Mouse (Mus musculus) urinary bladder, postnatal 10 days (tissue): ENCODE data around the gene Chadl.
"Not testable (repeated sequence)": the region's sequence is repeated elsewhere in the genome, so short reads cannot be mapped to it uniquely, and the experiment has no call there.

Experiments
- DNase-seq: peaks from one replicate; pipeline ENCODE4 v3.0.0; 2022; ENCODE audit warnings: low spot score

Chadl gene

DNA sequence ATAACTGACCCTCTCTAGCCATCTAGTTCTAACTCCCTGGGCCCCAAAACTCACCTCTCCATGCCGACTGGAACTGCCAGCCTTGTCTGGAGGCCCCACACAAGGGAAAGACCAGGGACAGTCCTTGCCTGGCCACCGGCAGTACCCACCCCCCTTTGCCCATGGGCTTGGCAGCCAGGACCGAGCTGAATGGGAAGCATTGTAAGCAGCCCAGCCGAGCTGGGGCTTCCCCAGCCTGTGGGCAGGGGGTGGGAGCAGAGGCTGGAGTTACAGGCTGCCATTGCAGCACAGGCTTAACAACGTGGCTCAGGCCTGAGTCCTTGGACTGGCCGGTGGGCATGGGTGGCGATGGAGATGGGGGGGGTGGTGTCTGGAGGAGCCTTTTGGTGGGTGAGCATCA, at the start of gene Chadl:
Gene Chadl (minus strand): TSS at position 113 of the 400 bp plus-strand sequence.
- no peak for DNase-seq

DNA sequence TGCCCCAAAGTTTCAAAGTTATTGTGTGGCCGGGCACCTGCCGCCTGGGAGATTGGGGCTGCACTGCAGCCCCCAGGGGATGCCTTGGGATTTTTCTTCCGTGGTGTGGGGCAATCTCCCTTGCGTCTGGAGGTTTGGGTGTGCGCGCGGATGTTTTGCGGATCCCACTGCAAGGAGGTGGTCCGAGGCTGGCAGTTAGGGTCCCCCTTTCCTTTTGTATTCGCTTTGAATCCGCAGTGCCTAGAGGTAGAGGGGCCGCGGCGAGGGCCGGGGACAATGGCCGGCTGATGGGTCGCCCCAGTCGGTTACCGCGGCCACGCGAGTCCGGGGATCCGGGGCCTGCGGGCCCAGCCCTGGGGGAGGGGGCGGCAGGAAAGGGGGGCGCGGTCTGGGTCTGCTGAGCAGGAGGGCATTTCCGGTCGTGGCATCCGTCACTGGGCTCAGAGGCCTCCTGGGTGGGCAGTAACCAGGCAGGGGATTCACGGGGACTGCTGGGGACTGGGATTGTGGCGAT, 48.6 kb upstream of the Chadl start:
- DNase-seq: no peak

DNA sequence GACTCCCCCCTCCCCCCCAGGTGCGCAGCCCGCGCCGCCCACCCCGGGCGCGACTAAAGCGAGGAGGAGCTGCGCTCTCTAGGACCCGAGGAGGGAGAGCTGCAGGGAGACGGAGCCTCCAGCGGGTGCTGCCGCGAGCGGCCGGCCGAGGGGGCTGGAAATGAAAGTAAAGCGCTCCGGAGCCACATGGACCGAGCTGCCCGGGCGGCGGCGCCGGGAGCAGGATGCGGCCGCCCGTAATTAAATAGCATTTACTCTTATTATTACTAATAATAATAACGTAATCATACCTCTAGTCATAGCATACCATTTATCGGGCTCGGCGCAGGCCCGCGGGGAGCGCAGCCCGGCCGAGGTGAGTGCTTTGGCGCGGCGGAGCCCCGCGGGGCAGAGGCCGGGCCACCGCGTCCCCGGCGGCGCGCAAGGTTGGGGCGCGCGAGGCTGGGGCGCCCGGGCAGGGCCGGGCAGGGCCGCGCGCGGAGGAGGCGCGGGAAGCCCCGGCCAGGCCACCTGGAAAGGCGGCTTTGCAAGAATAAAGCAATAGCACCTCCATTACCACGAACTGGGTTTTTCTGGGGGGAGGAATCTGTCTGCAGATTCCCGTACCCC, 48.0 kb upstream of the Chadl start, which contains the start of the genes Zc3h7b and Rangap1:
Gene Zc3h7b (plus strand): TSS at position 66 of the 609 bp plus-strand sequence.
Gene Rangap1 (minus strand): TSS at position 539 of the 609 bp plus-strand sequence.
- DNase-seq: no peak

DNA sequence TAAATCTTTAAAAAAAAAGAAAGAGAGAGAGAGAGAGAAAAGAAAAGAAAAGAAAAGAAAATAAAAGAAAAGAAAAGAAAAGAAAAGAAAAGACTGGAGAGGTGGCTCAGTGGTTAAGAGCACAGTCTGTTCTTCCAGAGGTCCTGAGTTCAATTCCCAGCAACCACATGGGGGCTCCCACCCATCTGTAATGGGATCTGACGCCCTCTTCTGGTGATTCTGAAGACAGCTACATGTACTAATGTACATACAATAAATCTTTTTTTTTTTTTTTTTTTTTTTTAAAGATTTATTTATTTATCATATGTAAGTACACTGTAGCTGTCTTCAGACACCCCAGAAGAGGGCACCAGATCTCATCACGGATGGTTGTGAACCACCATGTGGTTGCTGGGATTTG, 45.3 kb upstream of the Chadl start:
- DNase-seq: not testable (repeated sequence)

DNA sequence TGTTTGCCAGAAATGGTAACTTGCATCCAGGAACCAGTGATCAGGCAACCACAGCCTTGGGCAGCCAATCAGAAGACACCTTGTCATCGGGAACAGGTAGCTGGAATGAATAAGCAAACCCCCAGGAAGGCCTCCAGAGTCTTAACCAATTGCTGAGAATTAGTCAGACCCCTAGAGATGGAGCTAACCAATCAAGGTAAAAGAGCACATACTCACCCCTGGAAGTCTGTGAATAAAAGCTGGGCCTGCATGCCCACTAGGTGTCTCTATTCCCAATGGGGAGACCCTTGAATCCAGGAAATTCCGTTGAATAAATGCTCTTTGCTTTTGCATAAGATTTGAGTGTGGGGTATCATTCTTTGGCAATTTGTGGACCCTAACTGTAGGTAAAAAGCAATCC, 42.8 kb upstream of the Chadl start:
- no peak for DNase-seq

DNA sequence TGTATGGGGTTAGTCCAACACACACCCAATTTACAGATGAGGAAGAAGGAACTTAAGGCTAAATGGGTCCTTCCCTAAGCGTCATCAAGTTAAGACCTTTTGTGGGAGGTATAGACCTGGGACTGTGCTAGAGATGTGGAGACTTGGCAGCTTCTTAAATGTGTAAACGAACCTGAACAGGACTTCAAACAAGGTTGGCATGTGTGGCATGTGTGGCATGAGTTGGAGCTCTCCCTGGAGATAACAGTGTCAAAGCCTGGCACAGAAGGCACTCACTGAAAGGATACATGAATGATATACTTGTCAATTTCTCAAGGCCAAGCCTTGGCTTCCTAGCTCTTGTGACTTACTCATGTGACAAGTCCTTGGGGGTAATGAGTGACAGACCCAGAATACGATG, 42.2 kb upstream of the Chadl start:
- no peak for DNase-seq

DNA sequence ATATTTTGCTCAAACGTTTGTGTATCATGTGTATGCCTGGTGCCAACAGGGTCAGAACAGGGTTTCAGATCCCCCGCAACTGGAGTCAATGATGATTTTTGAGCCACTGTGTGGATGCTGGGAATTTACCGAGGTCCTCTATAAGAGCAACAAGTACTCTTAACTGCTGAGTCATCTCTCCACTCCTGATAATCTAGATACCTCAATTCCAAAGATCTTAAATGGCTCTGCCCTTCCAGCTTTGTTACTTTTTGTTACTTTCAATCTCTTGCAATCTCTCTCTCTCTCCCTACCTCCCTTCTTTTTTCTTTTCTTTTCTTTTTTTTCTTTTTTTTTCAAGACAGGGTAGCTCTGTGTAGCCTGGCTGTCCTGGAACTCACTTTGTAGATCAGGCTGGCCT, 38.0 kb upstream of the Chadl start:
- DNase-seq: no peak

DNA sequence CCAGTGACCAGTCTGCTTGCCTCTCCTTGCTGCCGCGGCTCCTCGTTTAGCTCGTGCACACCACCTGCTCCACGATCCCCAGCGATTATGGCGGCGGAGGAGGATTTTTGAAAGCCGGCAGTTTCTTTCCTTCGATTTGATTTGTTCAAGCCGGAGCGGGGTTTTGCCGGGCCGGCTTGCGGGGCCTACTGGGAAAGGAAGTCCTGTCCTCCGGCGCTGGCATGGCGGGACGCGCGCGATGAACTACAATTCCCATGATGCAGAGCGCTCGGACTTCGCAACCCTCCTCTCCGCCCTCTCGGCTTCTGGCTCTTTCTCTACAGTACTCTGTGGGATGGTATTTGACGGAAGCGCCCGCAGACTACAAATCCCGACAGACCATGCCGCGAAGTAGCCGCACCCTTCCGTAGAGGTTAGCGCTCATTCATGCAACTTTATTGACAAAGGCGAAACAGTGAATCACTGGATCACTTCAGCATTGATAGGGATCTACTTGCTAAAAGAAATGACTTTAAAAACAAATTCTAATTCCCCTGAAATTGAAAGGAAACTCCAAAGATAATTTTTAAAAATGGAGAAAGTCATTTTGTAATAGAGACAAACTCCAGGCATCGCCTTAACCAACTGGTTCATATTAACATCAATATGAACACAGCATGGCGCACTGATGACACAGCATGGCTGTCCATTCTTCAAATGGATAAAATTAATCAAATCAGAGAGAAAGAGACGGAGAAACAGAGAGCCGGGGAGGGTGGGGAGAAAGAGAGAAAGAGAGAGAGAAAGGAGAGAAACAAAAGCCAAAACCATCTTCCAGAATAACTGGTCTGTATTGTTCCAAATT, 32.9 kb upstream of the Chadl start:
- DNase-seq: peak; percentile 84

DNA sequence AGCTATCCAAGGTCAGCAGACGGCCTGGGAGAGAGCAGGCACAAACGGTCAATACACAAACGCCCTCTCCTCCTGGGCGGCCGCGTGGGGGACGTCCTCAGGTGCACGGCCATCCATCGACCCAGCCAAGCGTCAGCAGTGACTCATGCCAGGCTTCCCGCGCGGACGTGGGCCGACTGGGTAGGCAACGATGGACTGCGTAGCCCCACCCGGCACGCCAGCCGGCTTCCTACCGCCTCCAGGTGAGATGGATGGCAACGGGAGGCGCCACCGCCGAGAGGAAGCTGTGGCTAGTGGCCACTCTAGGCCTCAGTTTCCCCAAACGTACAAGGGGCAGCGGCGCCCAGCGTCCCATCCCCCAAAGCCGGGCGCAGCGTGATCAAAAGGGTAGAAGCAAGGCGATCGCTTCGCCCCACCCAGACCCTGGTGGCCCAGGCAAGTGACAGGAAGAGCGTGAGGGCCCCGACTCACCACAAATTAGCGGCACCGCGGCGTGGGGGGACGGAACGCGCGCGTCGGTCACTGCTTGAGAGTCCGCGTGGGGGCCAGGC, 32.2 kb upstream of the Chadl start:
- DNase-seq: no peak

DNA sequence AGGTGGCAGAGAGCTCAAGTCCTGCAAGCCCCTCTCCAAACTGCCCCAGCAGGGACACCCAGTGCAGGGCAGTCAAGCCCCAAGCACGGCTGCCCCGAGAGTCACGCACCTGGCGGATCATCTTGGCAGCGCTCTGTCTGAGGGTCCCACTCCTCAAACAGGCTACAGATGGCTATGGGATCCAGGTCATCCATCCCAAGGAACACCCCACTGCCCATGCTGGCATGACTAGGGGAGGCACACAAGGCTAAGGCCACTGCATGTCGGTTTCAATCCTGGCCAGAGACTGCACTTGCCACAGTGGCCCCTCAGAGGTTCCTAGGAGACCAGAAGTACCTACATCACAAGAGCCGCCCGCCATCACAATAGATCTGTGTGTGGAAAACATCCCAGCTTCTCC, 28.9 kb upstream of the Chadl start:
- DNase-seq: no peak

DNA sequence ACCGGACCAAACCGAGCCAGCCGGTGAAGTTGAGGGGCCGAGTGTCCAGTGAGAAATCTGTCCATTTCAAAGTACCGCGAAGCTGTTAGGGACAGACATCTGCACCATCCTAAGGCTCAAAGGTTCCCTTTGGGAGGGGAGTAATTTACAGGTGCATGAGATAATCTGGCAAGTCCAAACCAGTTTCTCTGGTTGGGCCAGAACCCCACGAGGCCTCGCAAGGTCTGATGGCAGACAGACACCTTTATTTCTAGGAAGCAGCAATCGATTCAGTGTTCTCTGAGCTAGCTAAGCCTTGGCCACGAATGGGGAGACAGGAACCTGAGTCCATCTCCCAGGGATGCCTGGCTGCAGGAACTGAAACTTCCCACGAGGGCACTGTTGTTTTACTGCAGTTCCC, 26.6 kb upstream of the Chadl start:
- DNase-seq: no peak

DNA sequence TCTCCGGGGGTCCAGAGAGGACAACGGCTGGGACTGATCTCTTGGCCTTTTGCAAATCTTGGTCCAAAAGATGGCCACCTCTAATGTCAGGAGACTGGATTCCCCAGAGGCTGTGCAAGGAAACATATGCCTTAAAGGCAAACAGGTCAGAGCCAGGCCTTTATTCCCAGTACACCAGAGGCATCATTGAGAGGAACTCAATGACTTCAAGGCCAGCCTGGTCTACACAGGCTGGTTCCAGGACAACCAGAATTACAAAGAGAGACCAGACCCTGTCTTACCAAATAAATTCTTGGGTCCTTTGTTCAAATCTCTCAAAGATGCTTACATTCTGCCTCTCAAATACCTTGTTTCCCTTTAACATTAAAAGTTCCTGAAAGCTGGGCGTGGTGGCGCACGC, 25.3 kb upstream of the Chadl start:
- no peak for DNase-seq

DNA sequence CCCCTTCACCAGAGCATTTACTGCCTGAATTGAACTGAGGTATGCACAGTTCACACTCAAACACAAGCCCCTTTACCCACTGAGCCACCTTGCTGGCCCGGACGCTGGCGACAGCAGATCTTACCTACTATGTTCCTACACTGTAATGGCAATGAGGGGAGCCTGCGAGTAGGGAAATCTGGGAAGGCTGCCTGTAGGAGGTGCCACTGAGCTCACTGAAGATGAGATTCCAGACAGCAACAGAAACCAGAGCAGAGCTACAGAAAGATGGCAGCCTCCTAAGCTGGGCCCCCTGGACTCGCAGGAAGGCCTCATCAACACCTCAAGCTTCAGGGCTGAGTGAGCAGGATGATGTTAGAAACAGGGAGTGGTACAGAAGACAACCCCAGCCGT, 22.0 kb upstream of the Chadl start:
- DNase-seq: no peak

DNA sequence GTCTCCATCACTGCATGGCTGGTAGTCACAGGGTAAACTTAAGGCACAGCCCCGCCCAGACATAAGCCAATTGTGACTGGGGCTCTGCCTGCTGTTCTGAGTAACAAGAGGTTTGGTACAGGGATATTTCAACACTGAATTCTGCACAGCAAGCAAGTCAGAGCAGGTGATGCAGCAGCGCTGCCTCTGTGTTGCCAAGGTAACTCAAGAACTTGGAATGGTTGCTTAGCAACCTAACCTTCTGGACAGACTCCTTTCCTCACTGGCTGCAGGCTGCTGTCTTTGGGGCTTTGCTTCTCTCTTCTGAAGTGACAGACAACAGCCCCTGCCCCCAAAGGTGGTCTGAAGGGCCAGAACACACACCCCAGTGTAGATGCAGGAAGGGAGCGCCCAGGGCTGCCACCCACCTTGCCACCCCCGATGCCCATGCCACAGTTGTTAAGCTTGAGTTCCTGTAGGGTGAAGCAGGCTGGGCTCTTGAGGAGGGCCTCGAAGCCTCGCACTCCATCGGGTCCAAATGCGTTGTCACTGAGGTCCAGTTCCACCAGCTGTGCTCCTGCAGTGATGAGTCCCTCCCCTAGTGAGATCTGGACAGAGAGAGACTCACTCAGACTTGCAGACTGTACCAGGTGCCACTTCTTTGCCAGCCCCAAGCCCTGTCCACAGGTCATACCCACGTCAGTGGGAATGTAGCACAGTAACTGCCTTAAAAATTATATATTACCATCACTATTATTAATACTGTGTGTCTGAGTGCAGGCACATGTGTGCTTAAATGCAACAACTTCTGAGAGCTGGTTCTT, 21.4 kb upstream of the Chadl start:
- no peak for DNase-seq

DNA sequence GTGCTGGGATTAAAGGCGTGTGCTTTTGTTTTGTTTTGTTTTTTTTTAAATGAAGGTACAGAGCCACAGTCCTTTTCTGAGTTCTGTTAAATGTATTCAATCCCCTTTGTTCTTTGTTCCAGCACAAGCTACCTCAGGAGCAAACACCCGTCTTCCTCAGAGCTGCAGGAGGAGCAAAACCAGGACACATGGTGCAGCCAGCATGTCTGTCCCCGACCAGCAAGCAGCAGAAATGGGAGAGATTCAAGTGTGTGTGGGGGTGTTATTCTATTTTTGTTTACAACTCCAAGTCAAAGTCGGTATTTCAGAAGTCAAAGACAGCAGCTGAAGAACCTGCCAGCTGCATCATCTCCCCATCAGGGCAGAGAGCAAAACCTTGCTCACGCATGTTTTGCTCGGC, 16.7 kb upstream of the Chadl start:
- no peak for DNase-seq

DNA sequence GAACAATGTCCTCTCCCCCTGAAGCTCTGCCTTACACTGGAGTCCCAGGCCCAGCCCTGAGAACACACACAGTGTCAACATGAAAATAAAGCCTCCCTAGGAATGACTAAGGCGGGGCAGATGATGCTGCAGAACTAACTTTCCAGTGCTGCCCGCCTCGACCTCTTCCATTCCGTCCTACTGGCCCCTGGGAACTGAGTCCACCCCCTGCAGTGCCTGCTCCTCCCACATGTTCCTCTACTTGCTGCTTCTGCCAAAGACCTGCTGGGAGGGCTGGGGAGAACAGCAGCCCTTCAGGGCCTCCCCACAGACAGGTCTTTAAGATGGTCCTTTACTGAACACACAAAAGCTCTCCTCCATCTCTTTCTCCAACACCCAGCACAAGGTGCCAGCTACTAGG, 13.7 kb upstream of the Chadl start:
- DNase-seq: no peak

DNA sequence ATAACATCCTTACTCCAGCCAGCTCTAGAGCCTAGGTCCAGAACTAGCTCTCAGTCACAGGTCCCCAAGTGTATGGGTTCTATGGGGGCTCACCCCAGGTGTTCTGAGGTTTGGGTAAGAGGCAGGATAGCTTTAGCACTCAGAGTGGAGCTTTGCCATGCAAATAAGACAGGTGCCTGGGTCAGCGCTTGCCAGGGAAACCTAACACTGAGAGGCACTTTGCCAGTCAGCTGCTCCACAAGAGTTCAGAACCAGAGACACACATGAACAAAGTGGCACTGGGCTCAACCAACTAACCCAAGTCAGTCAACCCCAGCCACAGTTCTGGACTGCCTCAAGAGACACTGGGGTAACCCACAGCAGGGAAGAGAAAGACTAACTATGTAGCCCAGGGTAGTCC, 12.6 kb upstream of the Chadl start:
- DNase-seq: no peak

DNA sequence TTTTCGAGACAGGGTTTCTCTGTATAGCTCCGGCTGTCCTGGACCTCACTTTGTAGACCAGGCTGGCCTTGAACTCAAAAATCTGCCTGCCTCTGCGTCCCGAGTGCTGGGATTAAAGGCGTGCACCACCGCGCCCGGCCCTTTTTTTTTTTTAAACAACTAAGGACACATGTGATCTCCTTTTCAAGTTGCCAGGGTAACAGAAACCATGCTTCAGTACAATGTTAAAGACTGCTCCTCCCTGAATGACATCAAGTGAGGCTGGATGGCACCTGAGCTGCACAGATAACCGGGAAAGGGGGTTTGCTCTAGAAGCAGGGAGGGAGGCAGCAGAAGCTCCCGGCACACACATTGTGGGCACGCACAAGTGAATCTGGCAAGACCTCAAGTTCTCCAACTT, 11.9 kb upstream of the Chadl start:
- DNase-seq: no peak

DNA sequence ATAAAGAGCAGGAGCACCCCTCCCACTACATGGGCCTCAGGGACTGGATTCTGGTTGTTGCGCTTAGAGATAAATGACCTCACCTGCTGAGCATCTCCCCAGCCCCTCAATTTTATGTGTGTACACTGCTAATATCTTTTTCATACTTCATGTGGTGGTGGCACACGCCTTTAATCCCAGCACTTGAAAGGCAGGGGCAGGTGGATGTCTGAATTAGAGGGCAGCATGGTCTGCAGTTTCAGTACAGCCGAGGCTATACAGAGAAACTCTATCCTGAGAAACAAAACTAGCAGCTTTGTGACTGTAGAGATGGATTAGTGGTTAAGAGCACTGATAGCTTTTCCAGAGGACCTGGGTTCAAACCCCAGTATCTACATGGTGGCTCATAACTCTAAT, 6.0 kb upstream of the Chadl start:
- no peak for DNase-seq

DNA sequence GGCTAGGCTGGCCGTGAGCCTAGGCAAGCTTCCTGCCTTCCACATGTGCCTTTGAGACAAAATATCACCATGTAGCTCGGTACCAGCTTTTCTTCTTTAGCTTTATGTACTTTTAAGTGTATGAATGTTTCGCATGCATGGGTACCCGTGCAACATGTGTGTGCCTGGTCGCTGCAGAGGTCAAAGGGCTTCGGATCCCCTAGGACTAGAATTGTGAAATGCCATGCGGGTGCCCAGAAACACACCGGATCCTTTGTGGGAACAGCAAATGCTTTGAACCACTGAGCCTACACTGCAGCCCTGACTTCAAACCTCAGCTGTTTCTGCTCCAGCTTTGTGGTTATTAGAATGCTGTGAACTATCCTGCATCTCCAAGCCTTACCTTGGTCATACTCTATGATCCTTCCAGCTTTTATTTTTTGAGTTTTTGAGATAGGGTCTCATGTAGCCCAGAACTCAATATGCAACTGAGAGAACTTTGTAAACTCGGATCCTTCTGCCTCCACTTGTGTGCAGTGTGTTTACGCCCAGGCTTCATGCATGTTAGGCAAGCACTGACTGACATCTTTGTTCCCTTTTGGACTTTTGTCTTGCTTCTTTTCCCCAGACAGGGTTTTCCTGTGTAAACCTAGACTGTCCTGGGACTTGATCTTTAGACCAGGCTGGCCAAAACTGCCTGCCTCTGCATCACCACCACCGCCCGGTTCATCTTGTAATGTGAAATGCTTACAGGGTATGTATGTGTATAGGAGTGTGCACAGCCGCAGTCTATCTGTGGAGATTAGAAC, 5.4 kb upstream of the Chadl start:
- no peak for DNase-seq

DNA sequence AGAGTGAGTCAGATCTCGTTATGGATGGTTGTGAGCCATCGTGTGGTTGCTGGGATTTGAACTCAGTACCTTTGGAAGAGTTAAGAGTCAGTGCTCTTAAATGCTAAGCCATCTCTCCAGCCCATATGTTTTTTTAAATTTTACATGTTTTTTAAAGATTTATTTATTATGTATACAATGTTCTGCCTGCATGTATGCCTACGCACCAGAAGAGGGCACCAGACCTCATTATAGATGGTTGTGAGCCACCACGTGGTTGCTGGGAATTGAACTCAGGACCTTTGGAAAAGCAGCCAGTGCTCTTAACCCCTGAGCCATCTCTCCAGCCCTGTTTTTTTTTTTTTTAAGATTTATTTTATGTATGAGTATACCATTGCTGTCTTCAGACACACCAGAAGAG, 4.3 kb upstream of the Chadl start:
- DNase-seq: not testable (repeated sequence)

DNA sequence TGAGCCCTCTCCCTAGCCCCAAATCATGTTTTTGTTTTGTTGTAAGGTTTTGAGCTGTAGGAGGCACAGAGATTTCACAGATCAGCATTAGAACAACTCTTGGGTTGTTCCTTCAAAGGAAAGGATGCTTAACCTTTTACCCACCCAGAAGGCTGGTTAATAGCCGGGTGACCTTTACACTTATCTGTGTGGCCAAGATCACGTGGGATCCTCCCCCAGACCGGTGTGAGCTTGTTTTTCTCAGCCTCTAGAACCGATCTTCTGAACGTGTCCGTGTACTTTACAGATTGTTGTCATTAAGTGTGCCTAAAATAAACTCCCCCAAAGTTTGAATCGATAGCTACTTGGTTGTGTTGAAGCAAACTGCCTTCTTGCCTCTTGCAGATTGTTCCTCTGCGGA, 3.5 kb upstream of the Chadl start:
- no peak for DNase-seq
